Mouse (Mus musculus) myocyte (in vitro differentiated cells): ENCODE measurements around the gene Icos.

Experiments
- CEBPB ChIP-seq: IDR thresholded peaks from 2 replicates; pipeline ENCODE4 v1.6.1; 2011; ENCODE audit warnings: mild to moderate bottlenecking, moderate library complexity; ENCODE audit not compliant: poor library complexity, insufficient read depth, severe bottlenecking
- E2F4 ChIP-seq: IDR thresholded peaks from one replicate; pipeline ENCODE4 v1.6.1; 2011; ENCODE audit warnings: mild to moderate bottlenecking, control low read depth, moderate library complexity; ENCODE audit not compliant: insufficient read depth
- MAX ChIP-seq: IDR thresholded peaks from one replicate; pipeline ENCODE4 v1.6.1; 2011; ENCODE audit warnings: low read depth, mild to moderate bottlenecking, control low read depth
- MYOD1 ChIP-seq, 3 experiments: IDR thresholded peaks; one replicate each; pipeline ENCODE4 v1.6.1; 2011; ENCODE audit warnings: control low read depth in 2 of 3, low read depth in 2 of 3, mild to moderate bottlenecking in 2 of 3, moderate library complexity in 1 of 3; ENCODE audit not compliant: insufficient read length in 2 of 3, control insufficient read depth in 1 of 3
- MYOG ChIP-seq, 3 experiments: IDR thresholded peaks; one replicate each; pipeline ENCODE4 v1.6.1; 2011; ENCODE audit warnings: control low read depth in 2 of 3, low read depth in 2 of 3, mild to moderate bottlenecking in 2 of 3; ENCODE audit not compliant: insufficient read length in 2 of 3, control insufficient read depth in 1 of 3, insufficient read depth in 1 of 3
- POLR2A ChIP-seq: IDR thresholded peaks from one replicate; pipeline ENCODE4 v1.6.1; 2011; ENCODE audit warnings: low read depth, mild to moderate bottlenecking, control low read depth, moderate library complexity; ENCODE audit not compliant: insufficient read length
- POLR2AphosphoS2 ChIP-seq: IDR thresholded peaks from one replicate; pipeline ENCODE4 v1.6.1; 2011; ENCODE audit warnings: low read depth, control low read depth; ENCODE audit not compliant: insufficient read length
- REST ChIP-seq: IDR thresholded peaks from one replicate; pipeline ENCODE4 v1.6.1; 2011; ENCODE audit warnings: mild to moderate bottlenecking, control low read depth, moderate library complexity; ENCODE audit not compliant: insufficient read depth, insufficient read length
- SRF ChIP-seq: IDR thresholded peaks from one replicate; pipeline ENCODE4 v1.6.1; 2011; ENCODE audit warnings: low read depth; ENCODE audit not compliant: control insufficient read depth, insufficient read length
- TCF12 ChIP-seq: IDR thresholded peaks from one replicate; pipeline ENCODE4 v1.6.1; 2011; ENCODE audit warnings: mild to moderate bottlenecking, control low read depth; ENCODE audit not compliant: poor library complexity, insufficient read depth, severe bottlenecking
- TCF3 ChIP-seq: IDR thresholded peaks from one replicate; pipeline ENCODE4 v1.6.1; 2011; ENCODE audit warnings: low read depth, control low read depth; ENCODE audit not compliant: insufficient read length
- USF1 ChIP-seq: IDR thresholded peaks from one replicate; pipeline ENCODE4 v1.6.1; 2011; ENCODE audit warnings: low read depth, mild to moderate bottlenecking, control low read depth, moderate library complexity

- TF ChIP-seq MAX (no peak), TCF3 (no peak), POLR2A (no peak), E2F4 (no peak), CEBPB (no peak), POLR2AphosphoS2 (no peak), TCF12 (no peak), SRF (no peak), MYOD1 (IDR thresholded peaks at IDR 0.05; ENCODE audit: control insufficient read depth in 1 of 3, insufficient read length in 2 of 3, low read depth in 2 of 3) (no peak), USF1 (no peak), MYOG (IDR thresholded peaks at IDR 0.05; ENCODE audit: control insufficient read depth in 1 of 3, insufficient read depth in 1 of 3, insufficient read length in 2 of 3, low read depth in 2 of 3) (no peak), REST (no peak)
Measured at GRCm38 (mm10) chr1:60986141-60986540, 8.4 kb downstream of the Icos start.
